Mouse (Mus musculus) myocyte (in vitro differentiated cells): ENCODE data around the gene Iqsec1. TPM values are rescaled to one million over a fixed set of nuclear protein-coding genes. Genes with fewer than 3 reads are reported as not detected.

ENCODE experiments used
- H3K27me3 ChIP-seq: one replicate; pipeline ENCODE4 v1.6.1; 2011; ENCODE audit not compliant: control insufficient read depth, insufficient read depth, insufficient read length
- H3K36me3 ChIP-seq: one replicate; pipeline ENCODE4 v1.6.1; 2011; ENCODE audit not compliant: control insufficient read depth, insufficient read depth
- H3K4me2 ChIP-seq: one replicate; pipeline ENCODE4 v1.6.1; 2011; ENCODE audit warnings: low read depth, control low read depth
- H3K4me3 ChIP-seq: one replicate; pipeline ENCODE4 v1.5.1; 2011; ENCODE audit warnings: mild to moderate bottlenecking, control low read depth, moderate library complexity
- H3K79me2 ChIP-seq: one replicate; pipeline ENCODE4 v1.6.1; 2011; ENCODE audit not compliant: control insufficient read depth, insufficient read depth
- H3ac ChIP-seq: one replicate; pipeline ENCODE4 v1.6.1; 2011; ENCODE audit not compliant: control insufficient read depth, insufficient read length
- CEBPB ChIP-seq: IDR thresholded peaks from 2 replicates; pipeline ENCODE4 v1.6.1; 2011; ENCODE audit warnings: mild to moderate bottlenecking, moderate library complexity; ENCODE audit not compliant: poor library complexity, insufficient read depth, severe bottlenecking
- E2F4 ChIP-seq: IDR thresholded peaks from one replicate; pipeline ENCODE4 v1.6.1; 2011; ENCODE audit warnings: mild to moderate bottlenecking, control low read depth, moderate library complexity; ENCODE audit not compliant: insufficient read depth
- MAX ChIP-seq: IDR thresholded peaks from one replicate; pipeline ENCODE4 v1.6.1; 2011; ENCODE audit warnings: low read depth, mild to moderate bottlenecking, control low read depth
- MYOD1 ChIP-seq, 3 experiments: IDR thresholded peaks; one replicate each; pipeline ENCODE4 v1.6.1; 2011; ENCODE audit warnings: control low read depth in 2 of 3, low read depth in 2 of 3, mild to moderate bottlenecking in 2 of 3, moderate library complexity in 1 of 3; ENCODE audit not compliant: insufficient read length in 2 of 3, control insufficient read depth in 1 of 3
- MYOG ChIP-seq, 3 experiments: IDR thresholded peaks; one replicate each; pipeline ENCODE4 v1.6.1; 2011; ENCODE audit warnings: control low read depth in 2 of 3, low read depth in 2 of 3, mild to moderate bottlenecking in 2 of 3; ENCODE audit not compliant: insufficient read length in 2 of 3, control insufficient read depth in 1 of 3, insufficient read depth in 1 of 3
- POLR2A ChIP-seq: IDR thresholded peaks from one replicate; pipeline ENCODE4 v1.6.1; 2011; ENCODE audit warnings: low read depth, mild to moderate bottlenecking, control low read depth, moderate library complexity; ENCODE audit not compliant: insufficient read length
- POLR2AphosphoS2 ChIP-seq: IDR thresholded peaks from one replicate; pipeline ENCODE4 v1.6.1; 2011; ENCODE audit warnings: low read depth, control low read depth; ENCODE audit not compliant: insufficient read length
- REST ChIP-seq: IDR thresholded peaks from one replicate; pipeline ENCODE4 v1.6.1; 2011; ENCODE audit warnings: mild to moderate bottlenecking, control low read depth, moderate library complexity; ENCODE audit not compliant: insufficient read depth, insufficient read length
- SRF ChIP-seq: IDR thresholded peaks from one replicate; pipeline ENCODE4 v1.6.1; 2011; ENCODE audit warnings: low read depth; ENCODE audit not compliant: control insufficient read depth, insufficient read length
- TCF12 ChIP-seq: IDR thresholded peaks from one replicate; pipeline ENCODE4 v1.6.1; 2011; ENCODE audit warnings: mild to moderate bottlenecking, control low read depth; ENCODE audit not compliant: poor library complexity, insufficient read depth, severe bottlenecking
- TCF3 ChIP-seq: IDR thresholded peaks from one replicate; pipeline ENCODE4 v1.6.1; 2011; ENCODE audit warnings: low read depth, control low read depth; ENCODE audit not compliant: insufficient read length
- USF1 ChIP-seq: IDR thresholded peaks from one replicate; pipeline ENCODE4 v1.6.1; 2011; ENCODE audit warnings: low read depth, mild to moderate bottlenecking, control low read depth, moderate library complexity
- polyA plus RNA-seq: library from polyadenylated mRNA; unstranded; fragments of >200 nt; fragmentation: generic; extraction: Trizol; gene quantifications from one replicate; pipeline ENCODE4 v1.2.1, GENCODE M21; 2012; ENCODE audit warnings: missing spikeins

The Iqsec1 gene
- polyA plus RNA-seq, 1 experiment, result 43.4 TPM

DNA sequence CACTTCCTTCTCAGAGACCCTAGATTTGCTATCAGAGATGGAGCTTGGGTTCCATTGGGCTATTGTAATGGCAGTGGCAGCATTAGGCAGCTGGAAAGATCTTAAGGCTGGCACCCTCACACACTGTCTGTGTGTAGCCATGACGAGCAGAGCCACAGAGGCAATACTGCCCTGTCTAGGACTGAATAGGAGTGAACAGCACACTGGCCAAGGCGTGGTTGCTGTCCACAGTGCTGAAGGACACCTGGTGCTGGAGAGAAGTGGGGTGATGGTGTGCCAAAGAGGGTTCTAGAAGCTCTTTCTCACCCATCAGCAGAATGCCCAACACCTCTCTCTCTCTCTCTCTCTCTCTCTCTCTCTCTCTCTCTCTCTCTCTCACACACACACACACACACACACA, 136.1 kb downstream of the Iqsec1 start:
- Histone ChIP-seq H3K4me2 (no peak overlapping the region), H3K79me2 (no peaks in the 10 kb centered on the region), H3K4me3 (no peak overlapping the region), H3K27me3 (no peaks in the 10 kb centered on the region), H3K36me3 (no peaks in the 10 kb centered on the region), H3ac (no peak overlapping the region)
- TF ChIP-seq REST (peak; percentile 97), TCF3 (no peak)

DNA sequence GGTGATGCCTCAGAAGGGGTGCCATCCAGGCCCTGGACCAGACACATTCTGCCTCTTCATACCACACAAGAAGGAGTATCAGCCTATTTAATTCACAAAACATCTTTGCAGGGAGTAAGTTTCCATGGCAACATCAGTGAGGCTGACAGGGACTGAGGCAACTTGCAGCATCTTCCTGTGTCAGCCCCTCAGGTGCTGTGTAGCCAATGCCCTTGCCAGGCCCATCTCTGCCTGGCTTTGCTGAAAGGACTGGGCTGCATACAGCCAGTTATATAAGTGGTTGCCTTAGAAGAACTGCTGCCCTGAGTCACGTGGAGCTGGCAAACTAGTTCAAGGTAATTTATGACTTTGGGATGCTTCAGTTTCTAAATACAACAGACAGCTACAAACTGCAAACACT, 140.4 kb downstream of the Iqsec1 start:
- Histone ChIP-seq H3ac (no peak overlapping the region), H3K79me2 (no peaks in the 10 kb centered on the region), H3K4me2 (no peak overlapping the region), H3K4me3 (no peak overlapping the region), H3K36me3 (no peaks in the 10 kb centered on the region), H3K27me3 (peaks cover 5% of the 10 kb centered on the region)
- TF ChIP-seq SRF (no peak), TCF12 (no peak)

DNA sequence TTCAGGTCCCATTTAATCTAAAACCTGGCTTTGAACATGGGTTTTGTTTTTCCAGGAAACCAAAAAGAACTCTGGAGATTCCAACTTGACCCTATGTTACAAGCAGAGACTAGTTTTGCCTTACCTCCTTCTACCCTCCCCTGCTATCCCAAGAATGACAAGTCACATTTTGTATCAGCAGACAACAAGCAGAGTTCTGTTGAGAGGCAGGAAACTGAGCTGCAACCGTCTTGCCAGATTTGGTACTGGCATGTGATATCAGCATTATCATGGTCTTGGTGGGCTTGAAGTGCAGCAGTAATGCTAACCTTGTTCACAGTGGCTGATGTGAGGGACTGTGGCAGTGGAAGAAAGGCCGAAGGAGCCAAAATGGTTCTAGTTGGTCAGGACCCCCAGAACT, 141.0 kb downstream of the Iqsec1 start:
- Histone ChIP-seq H3ac (no peak overlapping the region), H3K36me3 (no peaks in the 10 kb centered on the region), H3K4me3 (no peak overlapping the region), H3K4me2 (no peak overlapping the region), H3K27me3 (peaks cover 5% of the 10 kb centered on the region), H3K79me2 (no peaks in the 10 kb centered on the region)
- TF ChIP-seq CEBPB, result no peak
- TF ChIP-seq MAX, result no peak
- TF ChIP-seq MYOG (IDR thresholded peaks at IDR 0.05; ENCODE audit: control insufficient read depth in 1 of 3, insufficient read depth in 1 of 3, insufficient read length in 2 of 3, low read depth in 2 of 3), result no peak
- no peak for TF ChIP-seq E2F4
- TF ChIP-seq POLR2AphosphoS2, result no peak
- TF ChIP-seq MYOD1 (IDR thresholded peaks at IDR 0.05; ENCODE audit: control insufficient read depth in 1 of 3, insufficient read length in 2 of 3, low read depth in 2 of 3), result no peak
- no peak for TF ChIP-seq REST
- no peak for TF ChIP-seq TCF12
- no peak for TF ChIP-seq TCF3
- no peak for TF ChIP-seq SRF
- no peak for TF ChIP-seq POLR2A
- TF ChIP-seq USF1, result no peak

DNA sequence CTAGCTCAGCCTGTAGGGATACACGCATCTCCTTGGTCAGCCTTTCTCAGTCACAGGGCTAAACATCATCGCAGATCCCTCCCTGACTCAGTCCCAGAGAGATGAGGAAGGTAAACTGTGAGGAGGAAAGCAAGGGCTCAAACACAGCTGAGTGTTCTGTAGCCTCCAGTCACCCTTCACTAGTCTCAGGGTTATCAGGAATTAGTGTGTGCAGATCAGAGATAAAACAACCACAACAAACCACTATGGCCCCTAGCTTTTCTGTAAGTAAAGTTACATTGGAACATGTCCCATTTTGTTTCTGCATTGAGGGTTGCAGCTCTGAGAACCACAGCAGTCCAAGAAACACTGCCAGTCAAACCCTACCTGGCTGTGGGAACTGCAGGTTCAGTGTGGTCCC, 148.5 kb downstream of the Iqsec1 start:
- Histone ChIP-seq H3K79me2 (no peaks in the 10 kb centered on the region), H3K27me3 (no peaks in the 10 kb centered on the region), H3K4me3 (no peak overlapping the region), H3K36me3 (no peaks in the 10 kb centered on the region), H3K4me2 (no peak overlapping the region), H3ac (no peak overlapping the region)
- no peak for TF ChIP-seq SRF
- TF ChIP-seq TCF12, result no peak
- TF ChIP-seq MYOD1 (IDR thresholded peaks at IDR 0.05; ENCODE audit: control insufficient read depth in 1 of 3, insufficient read length in 2 of 3, low read depth in 2 of 3), result no peak
- no peak for TF ChIP-seq MYOG (IDR thresholded peaks at IDR 0.05; ENCODE audit: control insufficient read depth in 1 of 3, insufficient read depth in 1 of 3, insufficient read length in 2 of 3, low read depth in 2 of 3)
- TF ChIP-seq TCF3, result no peak
- no peak for TF ChIP-seq E2F4
- no peak for TF ChIP-seq USF1
- no peak for TF ChIP-seq CEBPB
- no peak for TF ChIP-seq MAX
- no peak for TF ChIP-seq REST
- TF ChIP-seq POLR2AphosphoS2, result no peak
- TF ChIP-seq POLR2A, result no peak

DNA sequence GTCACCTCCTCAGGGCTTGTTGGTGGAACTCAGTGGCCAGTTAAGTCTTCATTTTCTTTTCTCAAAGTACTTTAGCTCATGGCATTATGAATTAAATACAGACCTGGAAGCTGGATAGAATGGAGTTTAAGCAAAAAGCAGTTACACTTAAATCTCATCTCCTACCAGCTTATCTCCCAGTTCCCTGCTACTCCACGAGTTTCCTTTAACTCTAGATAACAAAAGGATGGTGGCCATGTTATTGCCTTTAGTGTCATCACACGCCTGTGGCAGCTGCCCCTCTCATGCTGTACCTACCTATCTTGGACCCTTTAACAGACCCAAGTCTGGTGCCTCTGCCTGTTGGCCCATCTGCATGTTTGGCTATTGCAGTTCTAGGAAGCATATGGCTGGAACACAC, 151.7 kb downstream of the Iqsec1 start:
- H3K79me2 ChIP-seq, result no peaks in the 10 kb centered on the region
- H3K4me3 ChIP-seq, result no peak overlapping the region
- H3K36me3 ChIP-seq, result no peaks in the 10 kb centered on the region
- H3ac ChIP-seq, result no peak overlapping the region
- H3K4me2 ChIP-seq, result no peak overlapping the region
- H3K27me3 ChIP-seq, result no peaks in the 10 kb centered on the region
- TF ChIP-seq E2F4, result no peak
- TF ChIP-seq POLR2AphosphoS2, result no peak
- TF ChIP-seq TCF12, result no peak
- no peak for TF ChIP-seq POLR2A
- TF ChIP-seq USF1, result no peak
- no peak for TF ChIP-seq TCF3
- no peak for TF ChIP-seq SRF
- no peak for TF ChIP-seq REST
- no peak for TF ChIP-seq CEBPB
- TF ChIP-seq MYOD1 (IDR thresholded peaks at IDR 0.05; ENCODE audit: control insufficient read depth in 1 of 3, insufficient read length in 2 of 3, low read depth in 2 of 3), result no peak
- TF ChIP-seq MYOG (IDR thresholded peaks at IDR 0.05; ENCODE audit: control insufficient read depth in 1 of 3, insufficient read depth in 1 of 3, insufficient read length in 2 of 3, low read depth in 2 of 3), result no peak
